Mouse (Mus musculus) cerebellum, adult 9-11 months (tissue): Measurements from ENCODE around the gene Trio.

Experiments
- DNase-seq: peaks from one replicate; pipeline ENCODE4 v3.0.0; 2022

Gene Trio

GRCm38 (mm10) chr15:27919540-27919939 lies 106.1 kb downstream of the Trio start:
- peak; percentile 72 for DNase-seq

DNA sequence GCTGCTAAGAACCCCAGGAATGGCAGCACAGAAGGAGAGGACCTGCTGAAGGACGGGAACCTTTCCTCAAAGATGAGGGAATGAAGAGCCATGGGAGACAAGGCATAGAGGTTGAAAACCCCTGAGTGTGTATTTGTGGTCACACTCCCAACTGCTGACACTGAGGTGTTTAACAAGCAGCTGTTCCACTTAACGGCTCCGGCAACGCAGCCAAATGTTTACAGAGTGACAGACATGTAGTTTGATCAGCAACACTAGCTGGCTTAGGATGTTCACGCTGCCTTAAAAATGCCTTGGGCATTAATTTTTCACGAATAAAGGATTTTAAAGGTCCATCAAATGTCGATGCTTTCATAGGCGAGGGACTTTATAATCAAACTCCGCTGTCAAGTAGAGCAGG lies 106.8 kb downstream of the Trio start:
- DNase-seq, result no peak

- DNase-seq, result no peak
These were observed 109.4 kb downstream of the Trio start for GRCm38 (mm10) chr15:27916204-27916603.

DNA sequence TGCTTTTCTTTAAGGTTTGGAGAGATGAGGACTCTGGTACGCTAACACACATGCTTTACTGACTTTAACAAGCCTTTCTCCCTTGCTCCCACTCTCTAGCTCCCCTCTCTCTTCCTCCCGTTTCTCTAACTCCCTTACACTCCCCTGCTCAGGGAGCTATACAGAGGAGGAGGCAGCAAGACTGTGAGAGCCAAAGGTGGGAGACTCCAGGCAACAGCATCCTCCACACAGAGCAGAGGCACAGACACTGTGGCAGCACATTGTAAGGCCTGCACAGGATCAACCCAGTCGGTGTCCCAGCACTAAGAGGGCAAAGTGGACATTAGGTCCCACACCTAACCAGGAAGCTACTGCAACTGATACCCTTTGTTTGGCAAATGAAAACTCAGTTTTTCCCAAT lies 112.6 kb downstream of the Trio start:
- no peak for DNase-seq

- no peak for DNase-seq
These were observed 114.5 kb downstream of the Trio start for GRCm38 (mm10) chr15:27911196-27911595.

GRCm38 (mm10) chr15:27910179-27910578 lies 115.5 kb downstream of the Trio start:
- no peak for DNase-seq

GRCm38 (mm10) chr15:27907649-27908048 lies 118.0 kb downstream of the Trio start:
- peak; percentile 65 for DNase-seq

DNA sequence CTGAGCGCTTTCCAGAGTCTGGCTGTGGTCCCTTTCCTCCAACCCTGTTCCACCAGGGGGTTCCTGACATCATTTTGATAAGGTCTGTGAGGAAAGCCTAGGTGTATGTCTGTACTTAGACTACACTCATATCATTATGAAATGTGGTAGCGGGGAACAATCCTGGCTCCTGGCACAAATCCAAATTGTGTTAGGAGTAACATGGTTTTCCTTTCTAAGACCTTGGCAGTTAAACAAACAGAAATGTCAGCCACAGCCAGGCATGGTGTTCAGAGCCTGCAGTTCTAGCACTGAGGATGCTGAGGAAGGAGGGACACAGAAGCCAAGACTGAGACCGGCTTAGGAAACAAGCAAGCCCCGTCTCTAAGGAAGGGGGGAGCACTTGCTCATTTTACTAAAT lies 119.2 kb downstream of the Trio start:
- no peak for DNase-seq

DNA sequence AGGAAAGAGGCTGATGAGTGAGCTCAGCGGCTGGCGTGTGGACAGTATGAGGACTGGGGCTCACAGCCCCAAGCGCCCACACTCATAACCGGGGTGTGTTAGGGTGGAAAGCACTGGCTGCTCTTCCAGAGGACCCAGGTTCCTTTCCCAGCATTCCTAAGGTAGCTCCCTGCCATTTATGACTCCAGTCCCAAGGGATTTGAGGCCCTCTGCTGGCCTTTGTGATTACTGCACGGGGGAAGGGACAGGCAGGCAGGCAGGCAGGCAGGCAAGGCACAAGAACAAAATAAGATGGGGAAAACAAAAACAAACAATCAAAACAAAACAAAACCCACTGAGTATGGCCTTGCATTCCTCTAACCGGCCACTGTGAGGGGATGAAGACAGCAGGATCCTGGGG lies 120.3 kb downstream of the Trio start:
- peak; percentile 48 for DNase-seq

DNA sequence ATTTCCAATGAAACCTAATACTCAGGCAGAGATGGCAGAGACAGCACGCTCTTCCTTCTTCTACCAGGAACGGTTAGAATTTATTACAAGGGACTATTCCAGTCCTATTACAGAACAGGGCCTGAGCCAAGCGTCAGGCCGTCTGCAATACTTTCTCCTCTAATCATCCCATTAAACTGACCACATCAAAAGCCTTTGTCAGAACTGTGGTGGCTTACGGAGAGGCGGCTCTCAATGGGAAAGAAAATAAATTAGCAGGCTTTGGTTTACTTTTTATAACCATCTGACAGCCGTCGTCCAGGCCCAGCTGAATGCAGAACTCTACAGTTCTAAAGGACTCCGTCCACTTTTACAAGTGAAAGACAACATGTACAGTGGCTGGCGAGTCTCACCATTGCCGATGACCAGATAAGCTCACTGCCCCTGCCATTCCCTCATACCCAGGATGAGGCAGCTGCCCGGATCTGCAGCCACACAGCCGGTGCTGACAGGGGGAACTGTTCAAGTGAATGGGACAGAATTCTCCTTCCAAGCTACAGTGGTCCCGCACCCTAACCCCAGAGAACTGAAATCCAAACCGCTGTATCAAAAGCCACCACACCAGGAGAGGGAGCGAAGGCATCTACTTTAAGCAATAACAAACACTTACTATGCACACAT lies 121.2 kb downstream of the Trio start:
- DNase-seq, result no peak

DNA sequence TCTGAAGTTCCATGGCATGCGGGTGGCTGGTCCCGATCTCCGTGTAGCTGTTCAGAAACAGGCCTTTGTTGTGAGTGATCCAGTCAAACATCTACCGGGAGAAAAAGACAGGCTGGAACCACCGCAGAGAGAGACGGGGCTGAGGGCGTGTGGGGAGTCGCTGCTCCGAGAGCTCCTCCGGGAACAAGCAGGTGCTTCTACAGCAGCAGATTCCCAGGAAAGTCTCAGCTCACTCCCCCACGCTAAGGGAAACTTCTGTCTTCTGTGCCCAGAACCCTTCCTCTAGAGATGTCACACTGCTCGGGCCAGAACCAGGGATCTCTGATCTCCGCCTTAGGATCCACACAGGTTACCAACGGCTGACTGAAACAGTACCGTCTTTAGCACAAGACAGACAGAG lies 124.4 kb downstream of the Trio start:
- DNase-seq, result no peak

DNA sequence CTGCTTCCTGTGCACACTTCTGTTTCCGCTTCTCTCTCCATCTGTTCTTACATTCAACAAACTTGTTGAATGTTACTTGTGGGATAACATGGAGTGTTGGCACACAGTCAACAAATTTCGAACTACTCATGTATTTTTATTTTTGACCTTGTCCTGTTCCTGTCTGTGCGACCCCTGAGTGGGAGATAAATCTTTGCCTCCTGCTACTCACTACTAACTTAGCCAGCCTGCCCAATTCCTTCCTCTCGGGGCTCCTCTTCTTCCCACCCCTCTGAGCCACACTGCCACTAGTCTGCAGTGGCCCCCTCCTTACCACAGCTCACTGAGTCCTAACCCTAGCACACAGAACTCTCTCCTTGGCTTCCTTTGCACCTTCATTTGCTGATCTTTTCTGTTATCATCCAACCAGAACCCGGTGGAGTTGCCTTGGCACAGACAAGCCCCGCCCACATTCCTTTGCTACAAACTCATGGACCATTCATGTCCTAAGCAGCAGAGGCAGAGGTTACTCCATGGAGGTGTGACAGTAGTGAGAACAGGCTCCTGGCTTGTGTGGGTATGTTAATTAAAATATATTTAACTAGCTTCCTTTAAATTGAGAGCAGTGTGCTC lies 126.7 kb downstream of the Trio start:
- DNase-seq, result no peak

- DNase-seq, result no peak
These were observed 131.5 kb downstream of the Trio start for GRCm38 (mm10) chr15:27894112-27894511.

DNA sequence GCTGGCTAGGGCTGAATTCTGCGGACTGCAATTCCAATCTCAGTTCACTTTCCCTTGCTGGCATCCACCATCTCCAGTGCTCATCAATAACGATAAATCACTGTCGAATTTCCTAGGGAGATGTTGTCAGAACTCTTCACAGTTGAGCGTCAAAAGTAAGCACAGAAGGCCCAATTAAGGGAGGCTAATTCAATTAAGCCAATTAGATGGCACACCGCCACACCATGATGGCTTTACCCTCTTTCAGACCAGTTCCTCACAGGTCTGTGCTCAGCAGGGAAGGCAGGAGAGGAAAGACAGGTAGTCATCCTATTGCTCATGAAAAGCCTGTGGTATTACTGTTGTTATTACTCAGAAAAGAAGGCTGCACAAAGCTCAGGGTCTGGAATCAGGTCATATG lies 133.6 kb downstream of the Trio start:
- no peak for DNase-seq

DNA sequence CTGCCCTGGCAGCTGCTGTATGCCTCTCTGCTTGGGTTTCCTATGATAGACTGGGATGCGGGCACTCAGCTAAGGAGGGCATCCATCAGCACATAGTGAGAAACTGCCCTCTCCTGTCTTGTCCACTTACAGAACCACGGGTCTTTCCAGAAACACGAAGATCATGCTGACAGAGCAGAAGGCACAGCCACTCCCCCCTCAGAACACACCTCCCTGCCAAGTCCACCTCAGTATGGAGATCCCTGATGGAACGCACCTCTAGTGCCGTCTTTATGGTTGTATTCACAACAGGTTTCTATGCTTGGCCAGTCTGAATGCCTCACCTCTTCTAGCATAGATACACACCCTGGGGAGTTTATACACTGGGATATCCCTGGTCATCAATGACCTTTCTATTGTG lies 135.0 kb downstream of the Trio start:
- no peak for DNase-seq

- no peak for DNase-seq
These were observed 137.5 kb downstream of the Trio start for GRCm38 (mm10) chr15:27888153-27888552.

GRCm38 (mm10) chr15:27886992-27887391 lies 138.7 kb downstream of the Trio start:
- DNase-seq, result no peak

GRCm38 (mm10) chr15:27884347-27885250 lies 141.0 kb downstream of the Trio start:
- peak; percentile 70 for DNase-seq

GRCm38 (mm10) chr15:27883881-27884280 lies 141.8 kb downstream of the Trio start:
- no peak for DNase-seq

GRCm38 (mm10) chr15:27882898-27883297 lies 142.8 kb downstream of the Trio start:
- no peak for DNase-seq

DNA sequence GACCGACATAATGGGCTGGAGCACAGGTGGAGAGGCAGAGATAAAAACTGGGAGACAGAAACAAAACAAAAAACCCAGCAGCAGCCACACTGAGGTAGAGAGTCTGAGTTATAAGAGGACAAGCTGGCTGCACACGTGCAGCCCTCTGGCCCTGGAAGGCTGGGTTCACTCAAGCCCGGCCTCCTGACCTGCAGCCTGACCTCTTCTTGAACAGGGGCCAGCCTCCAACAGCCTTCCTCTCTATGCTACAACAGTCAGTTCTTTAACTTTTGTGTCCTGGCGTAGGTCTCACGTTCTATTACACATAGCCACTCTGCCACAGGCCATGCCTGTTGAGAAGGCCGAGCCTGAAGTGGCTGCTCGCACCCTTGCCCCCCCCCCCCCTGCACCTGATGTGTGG lies 147.8 kb downstream of the Trio start:
- DNase-seq, result no peak

DNA sequence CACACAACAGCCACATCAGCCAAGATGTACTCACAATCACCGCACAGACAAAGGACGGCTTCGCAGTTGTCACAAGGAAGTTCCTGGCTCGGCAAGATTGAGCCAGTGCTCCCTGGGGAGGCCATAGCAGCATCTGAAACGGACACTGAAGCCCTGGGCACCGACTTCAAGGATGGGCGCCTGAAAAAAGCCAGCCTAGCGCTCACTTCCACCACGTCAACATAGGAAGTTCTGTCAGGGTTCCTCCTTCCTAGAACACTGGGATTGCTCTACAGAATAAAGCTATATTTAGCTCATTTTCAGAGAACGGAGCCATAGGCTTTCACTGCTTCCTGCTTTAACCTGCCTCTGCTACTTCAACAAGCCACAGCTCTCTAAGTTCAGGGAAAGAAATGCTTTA lies 149.3 kb downstream of the Trio start:
- no peak for DNase-seq

GRCm38 (mm10) chr15:27875753-27876152 lies 149.9 kb downstream of the Trio start:
- no peak for DNase-seq

GRCm38 (mm10) chr15:27873747-27874320 lies 151.8 kb downstream of the Trio start:
- DNase-seq, result no peak
